Comparison of ENCODE assay signal across 22 mouse cellular contexts in genomic region chr4:86413388-86413787, GRCm38 (mm10).
DNase-seq lines count a peak whose midpoint lies in the region; ATAC-seq and TF ChIP-seq lines count a peak whose summit lies in the region.
"Had no signal": no experiment of that assay in that cellular context is flagged by ENCODE, and none has a peak within 500 bp of the region (broad histone marks: within the 10 kb centered on the region; RNA-seq: fewer than 3 reads in every experiment).

No protein-coding gene starts in this region.

- H3K9ac ChIP-seq in hindbrain, embryonic 11.5 days (ENCODE audit: low read depth, low read length): no peak overlapping the region
- no peak overlapping the region for H3K9ac ChIP-seq in hindbrain, embryonic 16.5 days (ENCODE audit: low read depth, low read length)
- no peak overlapping the region for H3K9ac ChIP-seq in neural tube, embryonic 12.5 days
- H3K9ac ChIP-seq in midbrain, embryonic 13.5 days (replicated peaks): no peak overlapping the region
- H3K9ac ChIP-seq: embryonic facial prominence, embryonic 15.5 days; forebrain, embryonic 15.5 days; heart, embryonic 15.5 days; hindbrain, embryonic 14.5 days had no signal

- no peaks in the 10 kb centered on the region for H3K36me3 ChIP-seq in hindbrain, embryonic 11.5 days (ENCODE audit: control insufficient read depth, insufficient read depth, low read length)
- no peaks in the 10 kb centered on the region for H3K36me3 ChIP-seq in hindbrain, embryonic 16.5 days (ENCODE audit: control insufficient read depth, insufficient read depth, low read length)
- no peaks in the 10 kb centered on the region for H3K36me3 ChIP-seq in neural tube, embryonic 12.5 days
- H3K36me3 ChIP-seq in midbrain, embryonic 13.5 days: no peaks in the 10 kb centered on the region
- H3K36me3 ChIP-seq: embryonic facial prominence, embryonic 15.5 days; forebrain, embryonic 15.5 days; heart, embryonic 15.5 days had no signal

- intact Hi-C loops in left cerebral cortex, postnatal 14 days (cut with DNase I): no loop called here

- H3K4me1 ChIP-seq in hindbrain, embryonic 11.5 days (replicated peaks; ENCODE audit: control insufficient read depth, insufficient read depth, low read length): no peaks in the 10 kb centered on the region
- 0 out of 2 replicates have a peak, but pooled peaks cover 2% of the 10 kb centered on the region for H3K4me1 ChIP-seq in hindbrain, embryonic 16.5 days (ENCODE audit: control insufficient read depth, insufficient read depth, low read depth, low read length)
- peaks cover 12% of the 10 kb centered on the region for H3K4me1 ChIP-seq in embryonic fibroblast, embryonic 13.5 days (ENCODE audit: control insufficient read depth, insufficient read depth, low read length)
- peaks cover 14% of the 10 kb centered on the region; the same call in 1 of the 2 replicates for H3K4me1 ChIP-seq in neural tube, embryonic 12.5 days
- H3K4me1 ChIP-seq in midbrain, embryonic 13.5 days (replicated peaks): no peaks in the 10 kb centered on the region
- H3K4me1 ChIP-seq: forebrain, embryonic 15.5 days had no signal

- no peak overlapping the region for H3K27ac ChIP-seq in hindbrain, embryonic 11.5 days (ENCODE audit: low read depth, low read length)
- H3K27ac ChIP-seq in hindbrain, embryonic 16.5 days (ENCODE audit: low read depth, low read length): no peak overlapping the region
- 0 out of 2 replicates have a peak overlapping the region, but pooled peaks have one; percentile 21 for H3K27ac ChIP-seq in embryonic fibroblast, embryonic 13.5 days (ENCODE audit: insufficient read depth, low read length)
- H3K27ac ChIP-seq in neural tube, embryonic 12.5 days: no peak overlapping the region
- no peak overlapping the region for H3K27ac ChIP-seq in midbrain, embryonic 13.5 days
- H3K27ac ChIP-seq: embryonic facial prominence, embryonic 15.5 days; forebrain, embryonic 15.5 days; heart, adult 2 months; heart, embryonic 15.5 days; hindbrain, embryonic 14.5 days had no signal

- peak; percentile 19 for DNase-seq in hindbrain, embryonic 11.5 days (ENCODE audit: low spot score)
- DNase-seq in embryo, embryonic 10.5 days (ENCODE audit: low spot score): peak; percentile 53
- DNase-seq in frontal cortex, postnatal 14 days (ENCODE audit: low spot score in 2 of 2): no peak
- no peak for DNase-seq in left cerebral cortex, postnatal 14 days (ENCODE audit: low spot score in 2 of 2)
- DNase-seq: adrenal gland, postnatal 25 days; cerebellum, adult 2 months; gastrocnemius, postnatal 10 days; heart, adult 2 months had no signal

- TF ChIP-seq CTCF in embryonic fibroblast, embryonic 13.5 days (IDR thresholded peaks at IDR 0.05; ENCODE audit: borderline replicate concordance, insufficient read depth, low read length): no peak

- no peaks in the 10 kb centered on the region for H3K27me3 ChIP-seq in hindbrain, embryonic 11.5 days (ENCODE audit: control insufficient read depth, insufficient read depth, low read length)
- H3K27me3 ChIP-seq in hindbrain, embryonic 16.5 days (replicated peaks; ENCODE audit: control insufficient read depth, insufficient read depth, low read length): no peaks in the 10 kb centered on the region
- no peaks in the 10 kb centered on the region for H3K27me3 ChIP-seq in neural tube, embryonic 12.5 days (replicated peaks)
- no peaks in the 10 kb centered on the region for H3K27me3 ChIP-seq in midbrain, embryonic 13.5 days
- H3K27me3 ChIP-seq: CH12.LX; embryonic facial prominence, embryonic 15.5 days; forebrain, embryonic 15.5 days; heart, embryonic 15.5 days; Patski had no signal

- no peak overlapping the region for H3K4me3 ChIP-seq in hindbrain, embryonic 11.5 days (ENCODE audit: low read depth, low read length)
- no peak overlapping the region for H3K4me3 ChIP-seq in hindbrain, embryonic 16.5 days (ENCODE audit: low read length)
- H3K4me3 ChIP-seq in embryonic fibroblast, embryonic 13.5 days (ENCODE audit: insufficient read depth, low read length): no peak overlapping the region
- no peak overlapping the region for H3K4me3 ChIP-seq in neural tube, embryonic 12.5 days
- H3K4me3 ChIP-seq in midbrain, embryonic 13.5 days (replicated peaks): no peak overlapping the region
- H3K4me3 ChIP-seq: embryonic facial prominence, embryonic 15.5 days; forebrain, embryonic 15.5 days; heart, adult 2 months; heart, embryonic 15.5 days had no signal

- ATAC-seq in hindbrain, embryonic 11.5 days (ENCODE audit: low FRiP score): peak; percentile 60
- ATAC-seq in hindbrain, embryonic 16.5 days: no peak
- peak; percentile 81 for ATAC-seq in neural tube, embryonic 12.5 days (ENCODE audit: low FRiP score, low read depth)
- no peak for ATAC-seq in midbrain, embryonic 13.5 days
- ATAC-seq: activated CD4-positive, CD25-positive, alpha-beta regulatory T cell, adult 4 months; forebrain, embryonic 15.5 days; inflammation-experienced regulatory T-cells, adult 6 months; intestine, postnatal 0 days; Patski had no signal

- H3K9me3 ChIP-seq in hindbrain, embryonic 11.5 days (ENCODE audit: control insufficient read depth, low read length): no peaks in the 10 kb centered on the region
- no peaks in the 10 kb centered on the region for H3K9me3 ChIP-seq in hindbrain, embryonic 16.5 days (ENCODE audit: control insufficient read depth, low read length)
- no peaks in the 10 kb centered on the region for H3K9me3 ChIP-seq in neural tube, embryonic 12.5 days
- H3K9me3 ChIP-seq in midbrain, embryonic 13.5 days: no peaks in the 10 kb centered on the region
- H3K9me3 ChIP-seq: embryonic facial prominence, embryonic 15.5 days; forebrain, embryonic 15.5 days; heart, embryonic 15.5 days had no signal

- 32% methylated on average over 3 of the region's 3 CpGs for WGBS in hindbrain, embryonic 11.5 days
- 24% methylated on average over 3 of the region's 3 CpGs for WGBS in hindbrain, embryonic 16.5 days
- WGBS in neural tube, embryonic 12.5 days: 16% methylated on average over 3 of the region's 3 CpGs
- WGBS in midbrain, embryonic 13.5 days: 57% methylated on average over 3 of the region's 3 CpGs

- TF ChIP-seq POLR2A in embryonic fibroblast, embryonic 13.5 days (IDR thresholded peaks at IDR 0.05; ENCODE audit: low read depth, low read length): no peak

- no peak overlapping the region for H3K4me2 ChIP-seq in hindbrain, embryonic 11.5 days (replicated peaks; ENCODE audit: low read depth, low read length)
- H3K4me2 ChIP-seq in hindbrain, embryonic 16.5 days (ENCODE audit: low read length): no peak overlapping the region
- H3K4me2 ChIP-seq in neural tube, embryonic 12.5 days (replicated peaks): no peak overlapping the region
- H3K4me2 ChIP-seq in midbrain, embryonic 13.5 days (replicated peaks): no peak overlapping the region
- H3K4me2 ChIP-seq: embryonic facial prominence, embryonic 15.5 days; forebrain, embryonic 15.5 days; heart, embryonic 11.5 days; heart, embryonic 15.5 days; hindbrain, embryonic 14.5 days had no signal

Comparison
In these comparisons a context has a peak if more than half of its experiments do, and no peak if none do; other contexts are left out.
1. ATAC-seq: peak in hindbrain, embryonic 11.5 days (single experiment) and neural tube, embryonic 12.5 days (single experiment); none in hindbrain, embryonic 16.5 days (single experiment) and midbrain, embryonic 13.5 days (single experiment).
2. DNase-seq: peak in hindbrain, embryonic 11.5 days (single experiment) and embryo, embryonic 10.5 days (single experiment); none in frontal cortex, postnatal 14 days (0 of 2) and left cerebral cortex, postnatal 14 days (0 of 2).